Mouse (Mus musculus) megakaryocyte, embryonic 14.5 days (primary cell): ENCODE measurements around the gene Rmnd5b.

Experiments
- FLI1 ChIP-seq: IDR thresholded peaks from 2 replicates; pipeline ENCODE4 v1.6.1; 2012; ENCODE audit warnings: low read length, inconsistent platforms, mixed read lengths
- GATA1 ChIP-seq: IDR thresholded peaks from 3 replicates; pipeline ENCODE4 v1.6.1; 2012; ENCODE audit warnings: mixed read lengths, low read length, inconsistent platforms, borderline replicate concordance

DNA sequence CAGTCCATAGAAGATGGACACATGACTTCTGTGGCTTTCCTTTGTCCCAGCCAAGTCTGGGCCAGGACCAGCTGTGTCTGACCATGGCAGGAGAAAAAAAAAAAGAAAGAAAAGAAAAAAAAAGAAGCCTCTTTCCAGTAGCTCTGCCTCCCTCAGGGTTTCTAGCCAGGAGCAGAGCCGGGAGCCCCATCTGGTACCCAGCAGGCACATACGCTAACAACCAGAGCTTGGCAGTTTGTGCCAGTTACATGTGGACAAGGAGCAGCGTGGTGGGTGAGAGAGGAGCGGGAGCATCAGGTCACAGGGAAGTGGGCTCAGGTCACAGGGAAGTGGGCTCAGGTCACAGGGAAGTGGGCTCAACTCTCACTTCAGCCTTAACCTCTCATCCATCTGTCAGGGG lies 59.2 kb downstream of the Rmnd5b start:
- TF ChIP-seq GATA1 (no peak), FLI1 (no peak)
